Mouse (Mus musculus) liver, embryonic 14 days (tissue): ENCODE results near the gene Cd81. TPM values are rescaled to one million over a fixed set of nuclear protein-coding genes. Genes with fewer than 3 reads are reported as not detected.

Experiments used
- polyA plus RNA-seq: library from polyadenylated mRNA; depleted of rRNA; stranded (reverse); fragments of >200 nt; gene quantifications from 2 replicates; pipeline ENCODE4 v1.2.3, GENCODE M21; 2012; rRNA removed

Cd81 gene
- 49.0 and 54.4 TPM in 2 replicates for polyA plus RNA-seq

DNA sequence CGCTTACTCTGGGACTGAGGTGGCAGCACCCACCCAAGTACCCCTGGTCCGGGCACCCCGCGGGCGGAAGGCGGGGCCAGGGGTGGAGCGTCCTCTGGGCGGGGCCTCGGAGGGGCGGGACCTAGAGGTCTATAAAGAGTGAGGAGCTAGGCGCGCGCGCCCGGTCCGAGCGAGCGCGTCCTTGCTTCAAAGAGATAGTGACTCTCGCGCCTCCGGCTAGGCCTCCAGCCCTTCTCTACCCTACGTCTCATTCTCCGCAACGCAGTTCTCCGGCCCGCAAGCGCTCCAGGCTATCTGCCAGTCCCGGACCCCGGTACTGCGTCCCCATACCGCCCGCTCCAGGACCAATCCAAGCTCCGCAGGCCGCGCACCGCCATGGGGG, at the start of gene Cd81:
Gene Cd81 (plus strand): TSS at position 114 of the 382 bp plus-strand sequence.

GRCm38 (mm10) chr7:143004727-143005343, 47.7 kb upstream of the Cd81 start, which contains the start of gene Tspan32:
Gene Tspan32 (plus strand): TSS chr7:143005046.

GRCm38 (mm10) chr7:143068882-143069591, 16.5 kb downstream of the Cd81 start, which contains the start of gene Tssc4:
Gene Tssc4 (plus strand): TSS chr7:143069249.

GRCm38 (mm10) chr7:143094592-143095553, 42.3 kb downstream of the Cd81 start, which contains the start of gene Trpm5:
Gene Trpm5 (minus strand): TSS chr7:143094642.

DNA sequence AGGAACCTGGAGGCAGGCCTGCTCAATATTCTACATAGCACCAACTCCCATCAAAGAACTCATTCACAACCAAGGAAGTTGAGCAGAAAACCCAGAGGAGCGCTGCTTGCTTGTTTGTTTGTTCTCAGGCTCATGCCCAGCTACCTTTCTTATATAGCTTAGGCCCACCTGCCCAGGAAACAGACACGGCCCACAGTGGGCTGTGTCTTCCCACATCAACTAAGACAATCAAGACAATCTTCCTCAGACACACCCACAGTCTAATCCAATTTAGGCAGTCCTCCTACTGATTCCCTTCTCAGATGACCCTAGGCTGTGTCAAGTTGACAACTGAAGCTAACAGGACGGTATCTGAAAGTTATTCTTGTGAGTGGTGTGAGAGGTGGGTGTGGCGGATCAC, 53.5 kb downstream of the Cd81 start, which contains the start of gene Kcnq1:
Gene Kcnq1 (plus strand): TSS at position 301 of the 400 bp plus-strand sequence.

Other genes starting within 250 kb of the Cd81 start
- 0.05 TPM in 1 of 2 replicates, not detected in the other for gene Th, start 121.6 kb upstream of the Cd81 start, polyA plus RNA-seq
- 0.27 and 0.31 TPM in 2 replicates for gene Ascl2, start 83.5 kb upstream of the Cd81 start, polyA plus RNA-seq
- 40.9 and 50.3 TPM in 2 replicates for gene Tspan32, start 47.7 kb upstream of the Cd81 start, polyA plus RNA-seq
- gene Tssc4, start 16.5 kb downstream of the Cd81 start, polyA plus RNA-seq: 35.9 and 38.4 TPM in 2 replicates
- 0.46 and 0.86 TPM in 2 replicates for gene Trpm5, start 41.9 kb downstream of the Cd81 start, polyA plus RNA-seq
- gene Kcnq1, start 53.6 kb downstream of the Cd81 start, polyA plus RNA-seq: 0.14 and 0.15 TPM in 2 replicates